Mouse (Mus musculus): ENCODE measurements at regions not wholly inside any gene's neighbourhood (a gene's known extent, or its start where the extent isn't known, plus 50 kb on each side); places are given as distances from the start of the nearest gene placed in this dataset.

GRCm38 (mm10) chr13:115451244-115451643 lies 349.5 kb upstream of the Itga1 start:
- intact Hi-C loops (cut with DNase I): loop anchor here (2.0 kb wide), 1 partner anchor 1262 kb away; no protein-coding TSS in a partner anchor

GRCm38 (mm10) chr13:115427091-115428033 lies 325.6 kb upstream of the Itga1 start:
- intact Hi-C loops (cut with DNase I): no loop called here

- intact Hi-C loops (cut with DNase I): no loop called here
Measured at GRCm38 (mm10) chr13:115425610-115426562, 324.1 kb upstream of the Itga1 start.

- intact Hi-C loops (cut with DNase I): no loop called here
Measured at GRCm38 (mm10) chr13:115423761-115424160, 322.0 kb upstream of the Itga1 start.

- intact Hi-C loops (cut with DNase I): no loop called here
Measured at GRCm38 (mm10) chr13:115421483-115421882, 319.7 kb upstream of the Itga1 start.

- intact Hi-C loops (cut with DNase I): no loop called here
Measured at GRCm38 (mm10) chr13:115417829-115418228, 316.1 kb upstream of the Itga1 start.

DNA sequence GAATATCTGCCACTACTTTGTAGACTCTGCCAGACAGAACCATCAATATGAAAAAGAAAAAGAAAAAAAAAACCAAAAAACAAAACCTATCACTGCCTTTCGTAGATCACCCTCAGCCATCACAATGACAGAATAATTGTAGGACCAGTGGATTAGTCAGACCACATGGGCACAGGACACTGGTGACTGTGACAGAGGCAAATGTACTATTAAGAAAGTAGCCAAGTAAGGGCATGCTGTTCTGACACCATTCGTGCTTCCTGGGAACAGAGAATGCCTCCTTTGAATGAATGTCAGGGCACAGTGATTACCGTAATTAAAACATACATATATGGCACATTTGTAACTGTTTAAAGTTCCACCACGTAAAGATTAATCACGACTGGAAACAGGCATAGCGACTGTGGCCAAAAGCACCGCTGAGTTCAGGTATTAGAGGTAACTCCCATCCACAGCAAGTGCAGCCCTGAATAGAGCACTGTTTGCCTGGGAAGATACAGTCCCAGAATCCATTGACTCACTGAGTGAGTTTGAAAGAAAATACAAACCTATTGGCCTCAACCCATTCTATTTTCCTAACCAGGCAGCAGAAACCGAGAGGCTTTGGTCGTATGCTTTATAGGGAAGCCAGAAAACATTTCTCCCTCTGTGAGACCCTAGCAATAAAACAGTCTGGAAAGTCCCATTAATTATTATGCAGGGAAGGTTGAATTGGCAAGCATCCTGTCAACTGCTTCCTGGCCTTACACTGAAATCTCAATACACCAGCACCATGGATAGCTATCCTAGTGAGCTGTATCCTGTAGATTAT lies 312.2 kb upstream of the Itga1 start:
- intact Hi-C loops (cut with DNase I): no loop called here

GRCm38 (mm10) chr13:115405916-115406315 lies 304.2 kb upstream of the Itga1 start:
- intact Hi-C loops (cut with DNase I): no loop called here

- intact Hi-C loops (cut with DNase I): no loop called here
Measured at GRCm38 (mm10) chr13:115400706-115401215, 299.0 kb upstream of the Itga1 start.

- intact Hi-C loops (cut with DNase I): no loop called here
Measured at GRCm38 (mm10) chr13:115379682-115380081, 277.9 kb upstream of the Itga1 start.

- intact Hi-C loops (cut with DNase I): no loop called here
Measured at GRCm38 (mm10) chr13:115376180-115376880, 274.6 kb upstream of the Itga1 start.

- intact Hi-C loops (cut with DNase I): no loop called here
Measured at GRCm38 (mm10) chr13:115361457-115361856, 259.7 kb upstream of the Itga1 start.

GRCm38 (mm10) chr13:115347022-115347398 lies 245.2 kb upstream of the Itga1 start:
- intact Hi-C loops (cut with DNase I): no loop called here

GRCm38 (mm10) chr13:115346115-115347021 lies 244.6 kb upstream of the Itga1 start:
- intact Hi-C loops (cut with DNase I): no loop called here

GRCm38 (mm10) chr13:115329000-115329960 lies 227.5 kb upstream of the Itga1 start:
- intact Hi-C loops (cut with DNase I): no loop called here

GRCm38 (mm10) chr13:115326294-115326693 lies 224.5 kb upstream of the Itga1 start:
- intact Hi-C loops (cut with DNase I): no loop called here

DNA sequence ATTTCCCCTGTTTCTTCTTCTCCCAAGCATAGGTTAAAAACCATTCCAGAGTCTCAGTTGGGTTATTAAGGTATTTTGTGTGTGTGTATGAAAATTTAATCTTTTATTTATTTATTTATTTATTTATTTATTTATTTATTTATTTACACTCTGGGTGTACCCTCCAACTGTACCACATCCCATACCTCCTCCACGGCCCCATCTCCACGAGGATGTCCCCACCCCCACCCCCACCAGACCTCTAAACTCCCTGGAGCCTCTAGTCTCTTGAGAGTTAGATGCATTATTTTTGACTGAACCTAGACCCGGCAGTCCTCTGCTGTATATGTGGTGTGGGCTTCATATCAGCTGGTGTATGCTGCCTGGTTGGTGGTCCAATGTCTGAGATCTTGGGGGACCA lies 214.9 kb upstream of the Itga1 start:
- intact Hi-C loops (cut with DNase I): no loop called here

GRCm38 (mm10) chr13:115308586-115308985 lies 206.8 kb upstream of the Itga1 start:
- intact Hi-C loops (cut with DNase I): no loop called here
